Mouse (Mus musculus) bone marrow, adult 2 months (tissue): ENCODE measurements around the gene Nrap.

ENCODE experiments used
- CTCF ChIP-seq: fragments of 200-500 bp; IDR thresholded peaks from 2 replicates; pipeline ENCODE4 v1.5.1; 2011; ENCODE audit warnings: low read length, control low read depth; ENCODE audit not compliant: control insufficient read depth, insufficient read depth
- POLR2A ChIP-seq: fragments of 200-500 bp; IDR thresholded peaks from 2 replicates; pipeline ENCODE4 v1.6.1; 2011; ENCODE audit warnings: low read depth, mild to moderate bottlenecking, control low read depth, low read length, borderline replicate concordance; ENCODE audit not compliant: control insufficient read depth

DNA sequence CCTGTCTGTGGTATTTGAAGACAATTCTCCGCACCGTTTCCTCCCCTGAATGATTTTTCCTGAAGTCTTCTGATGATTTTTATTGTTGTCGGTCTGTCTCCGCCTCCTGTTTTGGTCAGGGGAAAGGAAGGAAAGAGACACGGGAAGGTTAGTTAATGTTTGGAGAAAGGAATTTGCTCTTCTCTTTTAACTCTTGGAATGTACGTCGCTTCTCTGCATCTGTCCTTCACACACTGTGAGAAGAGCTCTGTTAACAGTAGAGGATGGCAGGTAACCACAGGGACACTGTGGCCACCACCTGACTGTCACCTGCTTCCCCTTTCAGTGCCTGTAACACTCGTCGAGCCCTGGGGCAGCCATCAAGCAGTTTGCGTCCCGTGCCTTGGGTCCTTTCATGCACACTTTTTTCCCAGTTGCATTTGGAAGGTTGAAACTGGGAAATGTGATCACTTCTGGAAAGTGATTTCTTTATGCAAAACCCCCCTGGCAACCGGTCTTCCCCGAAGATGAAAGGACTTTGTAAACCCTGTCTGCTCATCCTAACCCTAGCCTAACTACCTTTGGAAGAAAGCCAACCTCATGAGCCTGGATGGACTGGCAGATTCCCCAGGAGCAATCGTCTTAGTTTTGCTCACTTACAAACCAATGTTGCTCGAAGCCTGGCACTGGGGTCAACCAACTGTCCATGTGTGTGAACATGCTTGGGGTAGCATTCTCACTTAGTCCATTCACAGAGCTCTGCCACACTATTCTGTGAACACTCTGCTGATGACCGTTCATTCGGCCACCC, 35.0 kb upstream of the Nrap start:
- TF ChIP-seq POLR2A (no peak), CTCF (no peak)
